Mouse (Mus musculus): ENCODE measurements around the gene Lce3d.

Lce3d gene

GRCm38 (mm10) chr3:92957090-92957489 is at the start of gene Lce3d:
Lce3d (plus strand) TSS chr3:92957390.
- no peak for DNase-seq

- no peak for DNase-seq
These were observed 49.6 kb upstream of the Lce3d start for GRCm38 (mm10) chr3:92907571-92907970.

- DNase-seq: no peak
These were observed 36.8 kb upstream of the Lce3d start for GRCm38 (mm10) chr3:92920364-92920763.

- no peak for DNase-seq
These were observed 31.1 kb upstream of the Lce3d start, which contains the start of gene Lce3a for GRCm38 (mm10) chr3:92926130-92926529. Lce3a (minus strand) TSS chr3:92926230.

- no peak for DNase-seq
These were observed 24.5 kb upstream of the Lce3d start, which contains the start of gene Lce3b for GRCm38 (mm10) chr3:92932679-92933078. Lce3b (plus strand) TSS chr3:92932979.

GRCm38 (mm10) chr3:92944186-92944585 is 13.0 kb upstream of the Lce3d start, which contains the start of gene Lce3c:
Lce3c (plus strand) TSS chr3:92944486.
- no peak for DNase-seq

- no peak for DNase-seq
These were observed 9.6 kb downstream of the Lce3d start, which contains the start of gene Lce3e for GRCm38 (mm10) chr3:92966761-92967160. Lce3e (plus strand) TSS chr3:92967061.

- DNase-seq: no peak
These were observed 21.3 kb downstream of the Lce3d start for GRCm38 (mm10) chr3:92978484-92978883.

- no peak for DNase-seq
These were observed 34.7 kb downstream of the Lce3d start, which contains the start of gene Lce3f for GRCm38 (mm10) chr3:92991926-92992325. Lce3f (plus strand) TSS chr3:92992226.

- DNase-seq: peak; percentile 9
These were observed 41.5 kb downstream of the Lce3d start for GRCm38 (mm10) chr3:92998691-92999090.

GRCm38 (mm10) chr3:93000621-93001020 is 43.4 kb downstream of the Lce3d start:
- no peak for DNase-seq

GRCm38 (mm10) chr3:93002843-93003242 is 45.7 kb downstream of the Lce3d start:
- no peak for DNase-seq
